Mouse (Mus musculus) Patski (cell line): ENCODE data around the gene Bcl2l1. TPM values are rescaled to one million over a fixed set of nuclear protein-coding genes. Genes with fewer than 3 reads are reported as not detected.

Experiments used
- ATAC-seq: fragments of 100-300 bp; one replicate; pipeline ENCODE4 v1.8.0; 2021
- CTCF ChIA-PET: fragments of 350-600 bp; sonication (Branson Sonifier 250); formaldehyde crosslinking; loops from one replicate; lab custom pipeline; 2022; ENCODE audit warnings: inconsistent platforms; lab: Charles Lee
- POLR2A ChIA-PET: fragments of 350-600 bp; sonication (Branson Sonifier 250); formaldehyde crosslinking; loops from one replicate; lab custom pipeline; 2022; ENCODE audit warnings: antibody characterized with exemption, inconsistent platforms; lab: Charles Lee
- DNase-seq: peaks from one replicate; pipeline ENCODE4 v3.0.0-alpha.2; 2011; ENCODE audit warnings: low read depth, low spot score
- H3K27me3 ChIP-seq: fragments of 371-371 bp; one replicate; pipeline ENCODE4 v1.5.1; 2021
- CTCF ChIP-seq: fragments of 100-300 bp; IDR thresholded peaks from one replicate; pipeline ENCODE4 v1.5.1; 2021
- in situ Hi-C: fragments of 300-500 bp; cut with MboI; formaldehyde crosslinking; loops from 3 replicates; pipeline ENCODE4 v1.11.1; 2018; ENCODE audit warnings: low pct_unique_long_range_greater_than_20kb, mixed read lengths
- polyA plus RNA-seq: library from polyadenylated mRNA; unstranded; gene quantifications from one replicate; pipeline ENCODE4 v1.2.3, GENCODE M21; 2021

Bcl2l1 gene
- polyA plus RNA-seq, 1 experiment from 2014 or later = 133 TPM

- CTCF ChIA-PET = interaction anchor here (0.8 to 2.2 kb wide), 6 partner anchors 11 to 44 kb away, joined by 3 to 11 read pairs (median 6); no protein-coding TSS in a partner anchor
- ATAC-seq (peak; percentile 66), DNase-seq (no peak)
- H3K27me3 ChIP-seq = no peaks in the 10 kb centered on the region
- in situ Hi-C loops = no loop called here
- no peak for TF ChIP-seq CTCF
- POLR2A ChIA-PET = interaction anchor here (0.8 to 4.3 kb wide), 4 partner anchors 12 to 19 kb away, joined by 3 to 17 read pairs (median 6); no protein-coding TSS in a partner anchor
These were observed 21.2 kb downstream of the Bcl2l1 start for GRCm38 (mm10) chr2:152810158-152810941.

- no peak for DNase-seq
- CTCF ChIA-PET = interaction anchor here (0.8 to 0.9 kb wide), 2 partner anchors 12 to 22 kb away, joined by 3 read pairs; no protein-coding TSS in a partner anchor
- no peak for TF ChIP-seq CTCF
- POLR2A ChIA-PET = interaction anchor here (0.8 to 4.3 kb wide), 2 partner anchors 19 to 20 kb away, joined by 3 to 17 read pairs; no protein-coding TSS in a partner anchor
- no peaks in the 10 kb centered on the region for H3K27me3 ChIP-seq
- in situ Hi-C loops = no loop called here
- ATAC-seq = no peak
These were observed 23.4 kb downstream of the Bcl2l1 start for GRCm38 (mm10) chr2:152808178-152808577.

- ChIA-PET POLR2A (interaction anchor here (0.7 to 1.6 kb wide), 6 partner anchors 12 to 70 kb away, joined by 3 to 6 read pairs (median 4); partner anchors contain the start of gene Id1), CTCF (interaction anchor here (1.2 to 3.9 kb wide), 6 partner anchors 8 to 127 kb away, joined by 4 to 15 read pairs (median 7); no protein-coding TSS in a partner anchor)
- DNase-seq (no peak), ATAC-seq (peak; percentile 65)
- in situ Hi-C loops = no loop called here
- H3K27me3 ChIP-seq = no peaks in the 10 kb centered on the region
- TF ChIP-seq CTCF = no peak
These were observed 25.5 kb downstream of the Bcl2l1 start for GRCm38 (mm10) chr2:152806037-152806436.

GRCm38 (mm10) chr2:152805111-152805490, 26.4 kb downstream of the Bcl2l1 start:
- no peaks in the 10 kb centered on the region for H3K27me3 ChIP-seq
- TF ChIP-seq CTCF = no peak
- ChIA-PET POLR2A (interaction anchor here (1.2 to 1.5 kb wide), 3 partner anchors 16 to 69 kb away, joined by 3 read pairs; partner anchors contain the start of gene Id1), CTCF (interaction anchor here (1.1 to 3.9 kb wide), 5 partner anchors 9 to 38 kb away, joined by 3 to 15 read pairs (median 6); no protein-coding TSS in a partner anchor)
- ATAC-seq (no peak), DNase-seq (no peak)
- in situ Hi-C loops = no loop called here

- no peak for DNase-seq
- POLR2A ChIA-PET = interaction anchor here (0.7 to 1.5 kb wide), 4 partner anchors 21 to 68 kb away, joined by 3 to 4 read pairs (median 3); partner anchors contain the start of gene Id1
- TF ChIP-seq CTCF = no peak
These were observed 27.0 kb downstream of the Bcl2l1 start for GRCm38 (mm10) chr2:152804408-152805110.

GRCm38 (mm10) chr2:152803081-152803480, 28.4 kb downstream of the Bcl2l1 start:
- no peaks in the 10 kb centered on the region for H3K27me3 ChIP-seq
- POLR2A ChIA-PET = interaction anchor here (0.7 to 1.4 kb wide), 3 partner anchors 25 to 35 kb away, joined by 3 to 4 read pairs (median 3); no protein-coding TSS in a partner anchor
- no peak for TF ChIP-seq CTCF
- CTCF ChIA-PET = interaction anchor here (3.9 kb wide), 1 partner anchor 10 kb away, joined by 15 read pairs; no protein-coding TSS in a partner anchor
- in situ Hi-C loops = no loop called here
- DNase-seq (no peak), ATAC-seq (no peak)

More at GRCm38 (mm10) chr2:152804408-152805110, 27.0 kb downstream of the Bcl2l1 start:
- in situ Hi-C loops = no loop called here
- no peaks in the 10 kb centered on the region for H3K27me3 ChIP-seq
- CTCF ChIA-PET = interaction anchor here (0.7 to 3.9 kb wide), 8 partner anchors 9 to 29 kb away, joined by 3 to 15 read pairs (median 3); no protein-coding TSS in a partner anchor
- ATAC-seq = no peak

- no peak for TF ChIP-seq CTCF
- in situ Hi-C loops = no loop called here
- no peak for ATAC-seq
- ChIA-PET POLR2A (interaction anchor here (0.7 to 0.8 kb wide), 2 partner anchors 34 to 35 kb away, joined by 3 read pairs; no protein-coding TSS in a partner anchor), CTCF (interaction anchor here (1.0 kb wide), 1 partner anchor 10 kb away, joined by 3 read pairs; no protein-coding TSS in a partner anchor)
- DNase-seq = no peak
- H3K27me3 ChIP-seq = no peaks in the 10 kb centered on the region
These were observed 29.2 kb downstream of the Bcl2l1 start for GRCm38 (mm10) chr2:152802303-152802702.

- ChIA-PET CTCF (interaction anchor here (0.9 kb wide), 1 partner anchor 8 kb away, joined by 3 read pairs; no protein-coding TSS in a partner anchor), POLR2A (interaction anchor here (0.9 to 1.9 kb wide), 4 partner anchors 19 to 64 kb away, joined by 3 to 6 read pairs (median 4); no protein-coding TSS in a partner anchor)
- H3K27me3 ChIP-seq = no peaks in the 10 kb centered on the region
- DNase-seq = no peak
- ATAC-seq = no peak
- in situ Hi-C loops = no loop called here
- no peak for TF ChIP-seq CTCF
These were observed 30.8 kb downstream of the Bcl2l1 start for GRCm38 (mm10) chr2:152800762-152801113.

- no peaks in the 10 kb centered on the region for H3K27me3 ChIP-seq
- CTCF ChIA-PET = interaction anchor here (0.9 kb wide), 1 partner anchor 9 kb away, joined by 3 read pairs; no protein-coding TSS in a partner anchor
- POLR2A ChIA-PET = interaction anchor here (0.9 to 1.9 kb wide), 4 partner anchors 18 to 64 kb away, joined by 3 to 6 read pairs (median 4); no protein-coding TSS in a partner anchor
- TF ChIP-seq CTCF = no peak
- in situ Hi-C loops = no loop called here
- ATAC-seq (no peak), DNase-seq (no peak)
These were observed 31.4 kb downstream of the Bcl2l1 start for GRCm38 (mm10) chr2:152799954-152800761.
